Mouse (Mus musculus) neural tube, embryonic 10.5 days (tissue): ENCODE results near the gene Mthfsl.
A peak's percentile ranks its signal among the peaks of the same experiment; 100 is the strongest.
"Not testable (repeated sequence)": the region's sequence is repeated elsewhere in the genome, so short reads cannot be mapped to it uniquely, and the experiment has no call there.

Experiments
- DNase-seq: peaks from one replicate; pipeline ENCODE4 v3.0.0-alpha.2; 2017; ENCODE audit warnings: low spot score; ENCODE audit errors: extremely low spot score

Gene Mthfsl

GRCm38 (mm10) chr9:88719989-88720537 lies at the start of gene Mthfsl:
Mthfsl (minus strand) TSS chr9:88720296.
- peak; percentile 25 for DNase-seq

GRCm38 (mm10) chr9:88769470-88769869 lies 49.4 kb upstream of the Mthfsl start:
- DNase-seq: not testable (repeated sequence)

- not testable (repeated sequence) for DNase-seq
Measured at GRCm38 (mm10) chr9:88746687-88747086, 26.6 kb upstream of the Mthfsl start.

DNA sequence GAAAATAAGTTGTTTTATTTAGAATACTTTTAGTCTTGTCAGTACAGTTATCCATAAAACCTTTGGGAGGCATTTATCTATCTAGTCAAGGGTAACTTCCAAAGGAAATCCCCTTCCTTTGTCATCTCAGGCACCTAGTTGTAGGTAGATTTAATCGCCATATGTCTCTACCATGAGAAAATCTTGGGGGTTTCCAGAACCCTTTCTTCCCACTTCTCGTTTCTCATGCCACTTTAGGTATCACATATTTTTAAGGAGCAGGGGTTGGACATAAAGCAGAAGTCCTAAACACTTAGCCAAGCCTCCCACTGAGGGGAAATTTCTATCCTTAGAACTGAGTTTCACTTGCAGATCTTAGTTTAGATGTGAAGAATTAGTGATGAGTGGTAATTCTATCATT lies 25.9 kb upstream of the Mthfsl start:
- not testable (repeated sequence) for DNase-seq

DNA sequence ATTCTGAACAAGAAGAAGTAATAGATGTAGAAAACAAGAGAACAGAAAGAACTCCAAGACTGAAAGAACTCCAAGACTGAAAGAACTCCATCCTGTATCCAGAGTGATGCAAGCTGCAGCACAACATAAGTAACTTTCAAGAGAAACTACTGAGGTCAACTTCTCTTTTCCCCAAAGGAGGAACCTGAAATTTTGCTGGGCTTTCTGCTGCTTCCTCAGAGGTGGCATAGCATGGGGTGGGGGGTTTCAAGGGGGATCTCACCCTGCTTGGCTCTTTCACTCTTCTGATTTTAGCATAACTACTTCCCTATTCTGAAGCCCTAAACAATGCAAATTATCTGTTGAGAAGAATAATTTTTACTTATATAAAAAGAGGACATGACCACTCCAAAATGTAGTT lies 15.2 kb upstream of the Mthfsl start:
- DNase-seq: not testable (repeated sequence)

DNA sequence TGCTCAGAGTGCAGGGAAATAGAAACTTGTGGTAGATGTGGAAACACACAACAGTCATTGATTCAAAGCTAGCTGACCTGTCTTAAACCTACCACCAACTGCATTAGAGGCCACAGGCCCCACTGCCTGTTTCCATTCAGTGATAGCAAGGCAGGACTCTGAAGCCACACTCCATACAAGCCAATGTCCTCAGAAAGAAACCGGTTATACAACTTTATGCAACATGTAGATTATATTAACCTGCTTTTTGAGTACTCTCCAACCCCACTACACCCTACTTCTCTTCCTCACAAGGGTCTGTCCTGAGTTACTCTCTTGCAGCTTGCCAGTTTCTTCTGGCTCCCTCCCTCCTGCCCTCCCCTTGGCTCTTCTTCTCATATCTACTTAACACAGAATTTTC lies 13.1 kb upstream of the Mthfsl start:
- not testable (repeated sequence) for DNase-seq

- DNase-seq: not testable (repeated sequence)
Measured at GRCm38 (mm10) chr9:88732334-88732733, 12.2 kb upstream of the Mthfsl start.

GRCm38 (mm10) chr9:88731728-88732127 lies 11.6 kb upstream of the Mthfsl start, which contains the start of gene Bcl2a1d:
Bcl2a1d (minus strand) TSS chr9:88731914.
- DNase-seq: not testable (repeated sequence)

DNA sequence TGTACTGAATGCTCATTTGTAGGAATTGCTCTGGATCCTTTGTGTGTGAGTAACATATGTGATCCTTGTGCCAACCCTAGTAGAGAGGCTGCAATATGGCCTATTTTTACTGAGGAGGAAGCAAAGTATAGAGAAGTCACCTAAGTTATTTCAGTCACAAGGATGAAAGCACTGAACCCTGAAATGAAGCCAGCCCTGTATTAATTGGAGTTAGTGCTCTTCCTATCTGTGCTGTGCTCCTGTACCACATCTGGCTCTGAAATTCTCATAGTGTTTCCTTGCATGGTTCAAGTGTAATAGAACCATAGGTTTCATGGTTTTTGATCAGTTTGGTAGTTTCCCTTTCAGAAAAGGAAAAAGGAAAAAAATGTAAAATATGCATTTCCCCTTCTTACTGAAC lies 8.2 kb upstream of the Mthfsl start:
- not testable (repeated sequence) for DNase-seq

GRCm38 (mm10) chr9:88721628-88722027 lies 1.5 kb upstream of the Mthfsl start:
- not testable (repeated sequence) for DNase-seq

- peak; percentile 12 for DNase-seq
Measured at GRCm38 (mm10) chr9:88719073-88719921, 799 bp downstream of the Mthfsl start.

GRCm38 (mm10) chr9:88718593-88718992 lies 1.5 kb downstream of the Mthfsl start:
- not testable (repeated sequence) for DNase-seq

GRCm38 (mm10) chr9:88718140-88718539 lies 2.0 kb downstream of the Mthfsl start:
- peak; percentile 12 for DNase-seq

DNA sequence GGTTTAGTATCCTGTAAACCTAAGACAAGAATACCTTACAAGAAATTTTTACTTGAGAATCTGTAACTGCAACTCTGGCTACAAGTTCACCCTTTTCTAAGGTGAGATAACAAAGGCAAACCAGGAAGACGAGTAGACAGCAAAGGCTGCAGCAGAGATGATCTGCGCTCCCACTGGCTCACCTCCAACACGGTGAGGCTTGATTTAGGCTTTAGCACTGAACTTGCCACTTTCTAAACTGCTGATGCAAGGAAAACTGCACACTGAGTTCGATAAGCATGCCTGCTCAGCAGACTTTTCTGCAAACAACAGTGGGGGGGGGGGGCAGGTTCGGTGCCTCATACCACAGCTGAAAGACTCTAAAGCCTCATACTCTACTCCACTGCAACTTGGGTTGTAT lies 5.6 kb downstream of the Mthfsl start:
- DNase-seq: not testable (repeated sequence)

GRCm38 (mm10) chr9:88712164-88712749 lies 7.8 kb downstream of the Mthfsl start:
- not testable (repeated sequence) for DNase-seq

- not testable (repeated sequence) for DNase-seq
Measured at GRCm38 (mm10) chr9:88710910-88711438, 9.1 kb downstream of the Mthfsl start.

DNA sequence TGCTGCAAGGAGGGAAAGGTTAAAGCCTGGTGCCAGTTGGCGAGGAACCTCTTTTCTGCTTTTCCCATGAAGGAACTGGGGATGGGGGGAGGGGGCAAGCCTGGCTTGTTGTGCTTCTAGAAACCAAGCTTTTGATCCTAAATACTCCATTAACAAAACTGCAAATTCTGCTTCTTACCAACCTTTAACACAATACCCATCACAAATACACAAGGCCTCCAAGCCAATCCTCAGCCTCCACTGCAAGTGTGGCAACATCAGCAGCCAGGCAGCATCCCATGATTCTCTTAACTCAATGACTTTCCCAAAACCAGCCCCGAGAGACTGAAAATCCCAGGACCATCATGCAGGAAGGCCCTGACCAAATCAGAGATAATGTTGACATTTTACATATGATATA lies 9.7 kb downstream of the Mthfsl start:
- DNase-seq: not testable (repeated sequence)

DNA sequence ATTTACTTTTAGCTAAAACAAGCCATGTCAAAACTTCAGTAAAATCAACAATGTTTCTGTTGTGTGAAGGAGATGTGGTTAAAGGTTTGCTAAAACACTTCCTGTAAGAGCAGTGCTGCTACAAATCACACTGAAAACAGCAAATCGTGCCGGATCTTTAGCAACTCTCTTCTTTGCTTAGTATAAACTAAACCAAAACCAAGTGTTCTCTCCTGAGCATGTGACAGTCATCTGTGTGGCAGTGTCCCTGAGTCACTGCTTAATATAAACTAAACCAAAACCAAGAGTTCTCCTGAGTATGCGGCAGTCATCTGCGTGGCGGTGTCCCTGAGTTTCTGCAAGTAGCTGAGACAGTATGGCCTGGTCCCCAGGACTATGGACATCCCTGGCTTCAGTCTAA lies 10.3 kb downstream of the Mthfsl start:
- DNase-seq: not testable (repeated sequence)

- DNase-seq: no peak
Measured at GRCm38 (mm10) chr9:88709304-88709703, 10.8 kb downstream of the Mthfsl start.

- no peak for DNase-seq
Measured at GRCm38 (mm10) chr9:88706700-88707099, 13.4 kb downstream of the Mthfsl start.

DNA sequence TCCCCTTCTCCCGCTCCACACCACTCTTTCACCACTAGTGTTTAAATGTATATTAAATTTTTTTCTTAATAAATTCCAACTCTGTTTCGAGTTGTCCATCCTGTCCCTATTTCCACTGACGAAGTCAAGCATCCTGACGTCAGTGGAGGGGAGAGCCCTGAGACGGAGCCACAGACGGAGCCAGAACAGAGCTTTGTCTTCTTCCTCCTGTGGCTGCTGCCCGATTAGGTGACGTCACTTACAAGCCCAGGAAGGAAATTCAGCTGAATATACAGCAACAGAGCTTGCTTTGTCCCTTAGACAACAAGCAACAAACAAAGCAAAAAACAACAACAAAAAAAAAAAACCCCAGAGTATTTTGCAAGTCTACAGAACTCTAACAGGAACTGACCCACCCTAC lies 14.9 kb downstream of the Mthfsl start:
- DNase-seq: not testable (repeated sequence)

DNA sequence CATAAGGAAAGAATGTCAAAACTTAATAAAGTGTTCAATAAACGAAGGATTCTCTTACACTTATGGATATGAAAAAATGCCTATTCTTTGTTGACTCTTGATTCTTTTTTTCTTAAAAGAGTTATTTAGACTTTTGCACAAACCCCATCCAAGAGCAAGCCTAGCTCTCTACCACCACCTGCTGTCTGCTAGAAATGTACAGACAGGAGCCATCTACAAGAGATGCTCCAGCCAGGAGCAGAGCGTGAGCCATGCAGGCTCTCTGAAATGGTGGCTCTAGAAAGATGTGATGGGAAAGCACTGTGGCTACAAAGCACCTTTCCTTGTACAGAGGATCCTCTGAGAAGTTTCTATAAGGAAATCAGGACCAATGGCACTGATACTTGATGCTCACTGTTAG lies 21.4 kb downstream of the Mthfsl start:
- not testable (repeated sequence) for DNase-seq
